Mouse (Mus musculus): Measurements from ENCODE around the gene Bcl6b. TPM values are rescaled to one million over a fixed set of nuclear protein-coding genes. Genes with fewer than 3 reads are reported as not detected.

Bcl6b gene
- polyA plus RNA-seq, 1 experiment from 2014 or later: 4.3 TPM

DNA sequence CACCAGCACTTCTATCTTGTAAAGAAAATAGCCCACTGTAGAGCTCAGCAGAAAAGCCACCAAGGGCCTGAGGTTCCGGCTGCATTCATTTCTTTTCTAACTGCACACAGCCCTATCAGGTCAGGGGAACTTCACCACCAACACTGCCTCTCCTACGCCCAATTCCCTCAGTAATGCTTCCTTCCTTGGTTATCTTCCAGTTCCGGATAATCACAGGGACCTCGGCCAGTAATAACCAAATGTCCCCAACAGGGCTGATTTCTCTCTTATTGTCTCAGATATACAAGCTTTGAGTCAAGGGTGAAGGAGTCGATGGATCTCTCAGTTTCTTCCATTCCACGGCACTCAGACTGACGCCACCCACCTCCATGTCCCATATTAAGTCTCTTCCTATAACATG lies 22.3 kb downstream of the Bcl6b start:
- H3K27me3 ChIP-seq: peaks cover 9% of the 10 kb centered on the region
- no peak overlapping the region for H3K4me2 ChIP-seq
- WGBS: 91% methylated on average over 7 of the region's 7 CpGs
- no peak overlapping the region for H3K27ac ChIP-seq
- H3K9ac ChIP-seq: no peak overlapping the region
- ATAC-seq: no peak
- no peaks in the 10 kb centered on the region for H3K9me3 ChIP-seq (replicated peaks)
- H3K4me3 ChIP-seq: no peak overlapping the region
- H3K36me3 ChIP-seq (ENCODE audit: poor library complexity, severe bottlenecking): no peaks in the 10 kb centered on the region
- H3K4me1 ChIP-seq: no peaks in the 10 kb centered on the region

DNA sequence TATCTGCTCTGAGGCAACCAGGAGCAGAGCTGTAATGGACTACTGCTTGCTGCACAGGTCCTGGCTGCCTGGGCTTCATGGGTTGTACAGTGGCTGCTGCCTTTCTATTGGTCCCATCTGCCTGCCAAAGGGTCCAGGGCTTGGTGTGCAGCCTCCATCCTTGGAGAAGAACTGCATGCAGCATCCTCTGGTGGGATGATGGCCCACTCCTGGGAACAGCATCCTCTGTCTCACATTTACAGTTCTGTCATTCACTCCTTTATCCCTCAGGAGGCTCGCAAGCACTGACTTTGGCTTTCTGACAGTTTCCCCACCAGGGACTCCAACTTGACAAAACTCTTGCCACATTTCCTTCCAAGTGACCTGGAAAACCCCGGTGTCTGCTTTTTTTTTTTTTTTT lies 22.8 kb downstream of the Bcl6b start:
- no peak for ATAC-seq
- 79% methylated on average over 2 of the region's 2 CpGs for WGBS
- no peak overlapping the region for H3K27ac ChIP-seq

DNA sequence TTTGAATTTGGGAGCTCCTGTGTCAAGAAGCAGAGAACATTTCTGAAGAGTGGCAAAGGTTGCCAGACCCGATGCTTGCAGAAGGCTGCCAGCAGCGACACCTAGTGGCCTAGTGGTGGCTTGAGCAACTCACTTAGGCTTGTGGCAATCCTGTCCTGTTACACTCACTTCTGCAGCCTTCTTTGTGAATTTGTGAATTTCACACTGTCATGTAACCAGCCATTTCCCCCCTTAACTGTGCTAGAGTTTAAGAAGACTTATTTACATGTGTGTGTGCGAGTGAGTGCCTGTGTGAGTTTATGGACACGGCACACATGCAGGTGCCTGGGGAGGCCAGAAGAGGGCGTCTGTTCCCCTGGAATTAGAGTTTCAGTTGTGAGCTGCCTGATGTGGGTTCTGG lies 27.9 kb downstream of the Bcl6b start:
- 37% methylated on average over 5 of the region's 5 CpGs for WGBS
- H3K4me3 ChIP-seq: no peak overlapping the region
- H3K27me3 ChIP-seq: no peaks in the 10 kb centered on the region
- no peak for ATAC-seq
- no peak overlapping the region for H3K4me2 ChIP-seq
- no peaks in the 10 kb centered on the region for H3K4me1 ChIP-seq
- no peak overlapping the region for H3K27ac ChIP-seq
- H3K9ac ChIP-seq: no peak overlapping the region
- no peaks in the 10 kb centered on the region for H3K9me3 ChIP-seq (replicated peaks)
- H3K36me3 ChIP-seq (ENCODE audit: poor library complexity, severe bottlenecking): no peaks in the 10 kb centered on the region

More for the DNA sequence above, 22.8 kb downstream of the Bcl6b start:
- H3K4me3 ChIP-seq: no peak overlapping the region
- no peaks in the 10 kb centered on the region for H3K9me3 ChIP-seq (replicated peaks)
- H3K27me3 ChIP-seq: 0 out of 2 replicates have a peak, but pooled peaks cover 5% of the 10 kb centered on the region
- H3K9ac ChIP-seq: no peak overlapping the region
- H3K4me1 ChIP-seq: no peaks in the 10 kb centered on the region
- H3K4me2 ChIP-seq: no peak overlapping the region
- no peaks in the 10 kb centered on the region for H3K36me3 ChIP-seq (ENCODE audit: poor library complexity, severe bottlenecking)

DNA sequence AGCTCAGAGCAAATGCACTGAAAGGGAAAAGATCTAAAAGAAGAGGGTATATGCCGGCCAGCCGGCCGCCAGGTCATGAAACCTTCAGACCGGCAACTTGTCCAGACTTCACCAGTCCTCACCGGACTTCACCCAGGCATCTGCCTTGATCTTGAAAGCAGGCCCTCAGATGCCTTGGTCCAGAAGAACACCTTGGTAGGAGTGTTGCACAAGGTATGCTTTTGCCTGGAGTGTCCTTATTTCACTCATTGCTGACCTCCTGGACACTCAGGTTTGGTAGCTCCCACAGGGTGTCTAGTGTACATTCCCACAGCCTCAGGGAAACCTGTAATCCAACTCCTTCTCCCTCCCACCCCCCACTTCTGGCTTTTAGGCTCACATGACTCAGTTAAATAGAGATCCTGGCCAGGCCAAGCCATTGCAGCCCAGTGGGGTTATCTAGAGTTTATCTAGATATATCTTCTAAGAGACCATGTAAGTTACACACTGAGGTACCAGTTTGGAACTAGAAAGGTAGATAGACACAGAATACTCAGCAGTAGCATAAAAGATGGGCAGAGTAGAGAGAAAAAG lies 29.5 kb downstream of the Bcl6b start:
- H3K27me3 ChIP-seq: no peaks in the 10 kb centered on the region
- 84% methylated on average over 5 of the region's 5 CpGs for WGBS
- no peak overlapping the region for H3K27ac ChIP-seq
- no peaks in the 10 kb centered on the region for H3K4me1 ChIP-seq
- no peak overlapping the region for H3K4me3 ChIP-seq
- no peak for ATAC-seq
- no peaks in the 10 kb centered on the region for H3K36me3 ChIP-seq (ENCODE audit: poor library complexity, severe bottlenecking)
- H3K9ac ChIP-seq: no peak overlapping the region
- H3K4me2 ChIP-seq: no peak overlapping the region
- peaks cover 4% of the 10 kb centered on the region; the same call in 1 of the 2 replicates for H3K9me3 ChIP-seq (replicated peaks)

DNA sequence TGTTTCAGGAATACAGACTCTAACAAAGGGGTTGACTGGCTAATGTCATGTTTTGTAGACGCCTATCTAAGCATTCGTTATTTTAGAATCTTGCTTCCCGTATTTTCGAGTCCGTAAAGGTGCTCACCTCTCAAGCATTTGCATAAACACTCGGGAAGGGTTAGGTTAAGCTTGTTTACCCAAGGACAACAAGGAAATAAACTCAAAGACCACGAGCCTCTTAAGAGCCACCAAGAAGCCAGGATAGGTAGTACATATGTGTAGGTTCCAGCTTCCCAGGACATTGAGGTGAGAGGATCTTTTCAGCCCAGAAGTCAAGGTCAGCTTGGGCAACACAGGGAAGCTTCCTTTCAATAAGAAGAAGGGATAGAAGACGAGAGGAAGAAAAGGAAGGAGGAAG lies 30.5 kb downstream of the Bcl6b start:
- Histone ChIP-seq H3K4me3 (no peak overlapping the region), H3K27ac (no peak overlapping the region), H3K27me3 (no peaks in the 10 kb centered on the region), H3K4me1 (no peaks in the 10 kb centered on the region), H3K36me3 (ENCODE audit: poor library complexity, severe bottlenecking) (no peaks in the 10 kb centered on the region), H3K4me2 (no peak overlapping the region), H3K9ac (no peak overlapping the region), H3K9me3 (replicated peaks) (peaks cover 4% of the 10 kb centered on the region; the same call in 1 of the 2 replicates)
- 84% methylated on average over 8 of the region's 8 CpGs for WGBS
- ATAC-seq: no peak

DNA sequence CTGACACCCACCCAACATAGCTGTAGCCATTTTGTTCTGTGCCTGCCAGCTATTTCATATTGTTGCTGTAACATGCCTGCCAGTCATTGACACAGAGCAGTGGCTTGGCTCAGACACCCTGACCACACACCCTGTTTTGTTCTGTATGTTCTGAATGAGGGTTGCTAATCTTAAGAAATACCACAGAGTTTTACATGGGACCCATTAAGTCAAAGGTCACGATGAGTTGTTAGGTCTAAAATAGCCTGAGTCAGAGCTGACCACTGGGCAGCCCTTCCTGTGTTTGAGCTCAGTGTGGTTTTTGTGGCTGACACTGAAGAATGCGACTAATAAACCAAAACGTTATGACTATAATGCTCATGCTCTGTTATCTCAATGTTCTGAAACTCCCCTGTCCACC lies 31.3 kb downstream of the Bcl6b start:
- H3K36me3 ChIP-seq (ENCODE audit: poor library complexity, severe bottlenecking): no peaks in the 10 kb centered on the region
- no peak overlapping the region for H3K27ac ChIP-seq
- no peak overlapping the region for H3K9ac ChIP-seq
- 91% methylated on average over 3 of the region's 3 CpGs for WGBS
- H3K4me2 ChIP-seq: no peak overlapping the region
- ATAC-seq: no peak
- H3K9me3 ChIP-seq (replicated peaks): peaks cover 4% of the 10 kb centered on the region; the same call in 1 of the 2 replicates
- H3K27me3 ChIP-seq: no peaks in the 10 kb centered on the region
- H3K4me1 ChIP-seq: no peaks in the 10 kb centered on the region
- no peak overlapping the region for H3K4me3 ChIP-seq

DNA sequence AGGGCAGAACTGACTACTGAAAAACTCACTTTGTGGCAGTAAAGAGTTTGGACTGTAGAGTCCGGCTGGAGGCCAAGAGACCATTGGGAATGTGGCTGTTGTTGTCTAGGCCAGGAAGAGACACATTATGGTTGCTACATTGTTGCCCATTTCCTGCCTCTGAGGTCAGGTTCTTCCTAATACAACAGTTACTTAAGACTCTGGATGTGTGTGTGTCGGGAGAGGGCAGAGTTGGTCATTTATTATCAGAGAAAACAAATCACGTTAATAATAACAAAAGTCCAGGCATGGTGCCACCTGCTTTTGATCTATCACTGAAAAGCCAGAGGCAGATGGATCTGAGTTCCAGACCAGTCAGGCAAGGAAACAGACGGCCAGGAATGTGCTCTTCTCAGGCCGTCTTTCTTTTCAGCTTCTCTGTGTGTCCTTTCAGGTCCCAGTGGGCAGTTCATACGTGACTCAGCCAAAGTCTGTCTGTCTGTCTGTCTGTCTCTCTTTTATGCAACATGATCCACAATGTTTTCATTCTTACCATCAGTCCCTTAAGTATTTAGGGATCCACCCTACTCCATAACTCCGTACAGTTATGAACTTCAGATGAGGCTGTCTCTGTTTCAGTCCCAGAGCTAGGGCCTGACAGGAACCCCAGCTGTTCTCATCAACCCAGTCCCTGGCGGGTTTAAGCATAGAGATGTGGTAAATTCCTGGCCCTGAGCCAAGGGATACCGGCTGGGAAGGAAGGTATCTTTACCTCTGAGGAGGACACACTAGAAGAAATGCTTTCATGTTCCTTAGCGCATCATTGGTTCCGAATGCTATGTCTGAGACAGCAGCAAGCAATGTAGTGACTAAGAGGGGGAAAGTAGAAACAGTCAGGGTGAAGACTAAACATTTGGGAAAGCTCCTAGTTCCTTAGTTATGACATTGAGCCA lies 36.0 kb downstream of the Bcl6b start:
- Histone ChIP-seq H3K27me3 (no peaks in the 10 kb centered on the region), H3K27ac (no peak overlapping the region), H3K36me3 (ENCODE audit: poor library complexity, severe bottlenecking) (no peaks in the 10 kb centered on the region), H3K9me3 (replicated peaks) (peaks cover 4% of the 10 kb centered on the region; the same call in 1 of the 2 replicates), H3K4me2 (no peak overlapping the region), H3K9ac (no peak overlapping the region), H3K4me1 (no peaks in the 10 kb centered on the region), H3K4me3 (no peak overlapping the region)
- 69% methylated on average over 11 of the region's 11 CpGs for WGBS
- ATAC-seq: no peak

DNA sequence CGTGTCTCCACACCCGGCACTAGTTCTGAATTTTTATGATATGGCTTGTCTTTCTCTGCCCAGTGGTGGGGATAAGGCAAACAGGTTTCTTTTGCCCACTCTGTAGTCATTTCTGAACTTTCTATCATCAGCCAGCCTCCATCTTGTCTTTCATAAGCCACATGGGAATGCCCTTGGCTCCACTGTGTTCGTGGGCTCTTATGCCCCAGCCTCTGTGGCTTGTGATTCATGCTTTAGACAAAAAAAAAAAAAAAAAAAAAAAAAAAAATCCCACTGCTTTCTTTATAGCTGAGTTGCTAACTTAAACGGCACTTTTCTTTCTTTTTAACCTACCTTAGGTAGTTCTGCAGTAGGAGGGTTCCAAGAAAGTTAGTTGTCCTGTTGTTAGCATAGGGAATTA lies 37.4 kb downstream of the Bcl6b start:
- Histone ChIP-seq H3K4me3 (no peak overlapping the region), H3K9ac (no peak overlapping the region), H3K9me3 (replicated peaks) (peaks cover 4% of the 10 kb centered on the region; the same call in 1 of the 2 replicates), H3K27me3 (no peaks in the 10 kb centered on the region), H3K4me2 (no peak overlapping the region), H3K36me3 (ENCODE audit: poor library complexity, severe bottlenecking) (no peaks in the 10 kb centered on the region), H3K27ac (no peak overlapping the region), H3K4me1 (no peaks in the 10 kb centered on the region)
- WGBS: 87% methylated on average over 4 of the region's 4 CpGs
- no peak for ATAC-seq

DNA sequence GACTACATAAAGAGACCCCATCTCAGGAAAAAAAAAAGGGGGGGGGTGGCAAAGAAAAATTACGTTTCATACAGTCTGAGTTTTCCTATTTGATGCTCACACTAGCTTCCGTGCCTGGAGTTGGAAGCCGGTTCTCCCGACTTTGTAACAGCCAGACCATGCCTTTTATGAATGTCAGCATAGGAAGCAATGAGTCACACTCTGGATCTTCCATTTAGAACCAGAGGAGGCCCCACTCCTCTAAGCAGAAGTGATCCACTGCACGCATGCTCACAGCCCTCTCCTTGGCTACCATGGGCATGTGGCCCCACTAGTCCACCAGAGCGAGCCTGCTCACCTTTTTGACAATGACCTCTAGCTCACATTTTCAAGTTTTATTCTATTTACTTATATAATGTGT lies 38.4 kb downstream of the Bcl6b start:
- Histone ChIP-seq H3K9ac (no peak overlapping the region), H3K27me3 (no peaks in the 10 kb centered on the region), H3K4me3 (no peak overlapping the region), H3K36me3 (ENCODE audit: poor library complexity, severe bottlenecking) (no peaks in the 10 kb centered on the region), H3K27ac (no peak overlapping the region), H3K9me3 (replicated peaks) (peaks cover 4% of the 10 kb centered on the region; the same call in 1 of the 2 replicates), H3K4me1 (no peaks in the 10 kb centered on the region), H3K4me2 (no peak overlapping the region)
- no peak for ATAC-seq
- WGBS: 86% methylated on average over 6 of the region's 6 CpGs

DNA sequence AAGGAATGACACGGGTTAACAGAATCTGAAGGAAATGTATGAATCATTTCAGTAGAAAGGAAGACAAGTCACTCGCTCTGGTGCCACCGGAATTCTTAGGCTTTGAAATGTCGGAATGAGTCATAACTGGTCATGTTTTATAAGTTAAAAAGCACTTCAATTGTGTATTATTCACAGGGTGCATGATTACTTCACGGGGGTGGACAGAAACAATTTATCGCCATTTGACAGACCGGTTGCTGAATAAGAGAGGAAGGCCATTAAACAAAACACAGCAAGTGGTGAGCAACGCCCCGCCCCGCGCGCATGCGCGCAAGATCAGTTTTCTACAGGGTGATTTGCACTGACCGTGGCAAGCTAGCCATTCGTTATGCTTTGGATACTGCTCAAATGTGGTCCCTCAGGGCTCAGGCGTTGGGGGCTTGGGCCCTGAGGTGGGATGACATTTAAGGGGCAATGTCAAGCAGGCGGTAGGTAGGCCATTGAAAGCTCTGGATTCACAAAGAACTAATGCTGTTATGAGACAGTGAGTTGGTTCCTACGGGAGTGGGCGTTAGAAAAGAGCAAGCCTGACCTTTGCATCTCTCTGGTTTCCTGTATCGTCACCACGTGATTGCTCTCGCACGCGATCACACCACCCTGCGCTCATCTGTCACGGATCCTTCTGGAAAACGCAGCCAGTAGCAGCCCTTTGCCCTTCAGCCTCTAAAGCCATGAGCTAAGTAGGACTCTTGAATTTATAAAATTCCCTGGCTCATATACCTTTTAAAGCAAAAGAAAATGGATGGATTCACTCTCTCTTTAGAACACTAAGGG lies 40.1 kb downstream of the Bcl6b start:
- Histone ChIP-seq H3K9ac (no peak overlapping the region), H3K9me3 (replicated peaks) (no peaks in the 10 kb centered on the region), H3K27ac (no peak overlapping the region), H3K4me1 (no peaks in the 10 kb centered on the region), H3K4me2 (no peak overlapping the region), H3K36me3 (ENCODE audit: poor library complexity, severe bottlenecking) (no peaks in the 10 kb centered on the region), H3K27me3 (no peaks in the 10 kb centered on the region), H3K4me3 (no peak overlapping the region)
- ATAC-seq: no peak
- 88% methylated on average over 28 of the region's 28 CpGs for WGBS

DNA sequence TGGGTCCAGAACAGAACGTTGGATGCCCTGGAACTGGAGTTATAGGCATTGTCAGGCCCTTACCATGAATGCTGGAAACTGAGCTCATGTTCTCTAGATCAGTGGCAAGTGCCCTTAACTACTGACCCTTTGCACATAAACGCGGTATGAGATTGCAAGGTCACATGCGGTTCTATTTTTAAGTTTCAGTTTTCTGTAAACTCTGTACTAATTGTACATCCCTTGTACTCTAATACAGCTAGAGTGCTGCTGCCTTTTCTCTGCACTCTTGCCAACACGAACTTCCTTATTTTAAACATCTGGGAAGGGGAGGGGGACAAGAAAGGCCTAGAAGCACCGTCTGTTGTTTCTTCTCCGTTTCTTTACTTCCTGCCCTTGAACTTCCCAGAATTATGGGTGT lies 44.5 kb downstream of the Bcl6b start:
- 88% methylated on average over 7 of the region's 7 CpGs for WGBS
- Histone ChIP-seq H3K4me2 (no peak overlapping the region), H3K4me3 (no peak overlapping the region), H3K27me3 (no peaks in the 10 kb centered on the region), H3K27ac (no peak overlapping the region), H3K9me3 (replicated peaks) (no peaks in the 10 kb centered on the region), H3K9ac (no peak overlapping the region), H3K36me3 (ENCODE audit: poor library complexity, severe bottlenecking) (no peaks in the 10 kb centered on the region), H3K4me1 (no peaks in the 10 kb centered on the region)
- ATAC-seq: no peak

DNA sequence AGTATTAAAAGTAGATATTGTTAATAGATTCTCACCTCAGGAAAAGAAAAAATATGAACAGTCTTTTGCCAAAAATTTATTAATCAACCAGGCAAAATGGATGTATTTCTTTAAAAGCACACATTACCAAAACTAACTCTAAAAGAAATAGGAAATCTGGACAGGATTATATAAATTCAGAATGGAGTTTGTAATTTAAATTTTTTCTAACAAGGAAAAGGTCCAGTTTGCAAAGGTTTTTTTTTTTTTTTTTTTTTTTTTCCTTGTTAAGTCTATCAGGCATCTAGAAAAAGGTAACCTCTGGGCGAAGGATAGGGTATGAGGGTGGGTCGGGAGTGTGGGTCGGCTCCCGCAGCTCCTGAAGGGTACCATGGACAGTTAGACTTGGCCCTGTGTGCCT lies 49.1 kb downstream of the Bcl6b start:
- ATAC-seq: no peak
- H3K9ac ChIP-seq: no peak overlapping the region
- no peaks in the 10 kb centered on the region for H3K27me3 ChIP-seq
- 90% methylated on average over 4 of the region's 4 CpGs for WGBS
- no peaks in the 10 kb centered on the region; the same call in 1 of the 2 replicates for H3K9me3 ChIP-seq (replicated peaks)
- H3K4me3 ChIP-seq: no peak overlapping the region
- no peaks in the 10 kb centered on the region for H3K36me3 ChIP-seq (ENCODE audit: poor library complexity, severe bottlenecking)
- no peak overlapping the region for H3K27ac ChIP-seq
- no peaks in the 10 kb centered on the region for H3K4me1 ChIP-seq
- no peak overlapping the region for H3K4me2 ChIP-seq

All from forebrain, embryonic 13.5 days (tissue).